Mouse (Mus musculus) erythroblast, embryonic 14.5 days (primary cell): ENCODE results near the gene Sae1.

Experiments
- GATA1 ChIP-seq: IDR thresholded peaks from 2 replicates; pipeline ENCODE4 v1.6.1; 2012; ENCODE audit warnings: low read length, inconsistent platforms, mixed read lengths
- TAL1 ChIP-seq: IDR thresholded peaks from 3 replicates; pipeline ENCODE4 v1.6.1; 2012; ENCODE audit warnings: low read length, inconsistent platforms, mixed read lengths

GRCm38 (mm10) chr7:16425721-16426120, 38.1 kb upstream of the Sae1 start:
- TF ChIP-seq GATA1 (no peak), TAL1 (no peak)
